Mouse (Mus musculus) brain, embryonic 18.5 days (tissue): ENCODE results near the gene Mms22l.
"Not testable (repeated sequence)": the region's sequence is repeated elsewhere in the genome, so short reads cannot be mapped to it uniquely, and the experiment has no call there.

Experiments
- DNase-seq: peaks from one replicate; pipeline ENCODE4 v3.0.0-alpha.2; 2012; ENCODE audit warnings: low read depth, low spot score

Mms22l gene

DNA sequence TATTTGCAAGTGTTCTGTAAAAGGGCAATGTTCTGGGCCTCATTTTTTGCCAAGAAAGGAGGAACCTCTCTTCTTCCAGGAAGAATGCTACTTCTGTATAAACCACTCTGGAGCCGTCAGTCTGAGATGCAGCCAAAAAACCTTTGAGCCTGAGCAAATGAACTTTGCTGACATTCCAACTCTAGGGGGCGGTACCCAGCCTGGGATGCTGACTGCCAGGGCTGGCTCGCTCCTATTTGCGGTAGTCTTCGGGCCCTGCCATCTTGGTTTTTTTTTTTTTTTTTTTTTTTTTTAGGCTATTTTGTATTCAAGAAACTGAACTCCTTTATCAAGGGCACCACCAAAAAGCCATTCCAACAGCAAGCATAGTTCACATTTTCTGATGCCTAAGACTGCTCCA lies 124.2 kb downstream of the Mms22l start:
- DNase-seq = no peak

- DNase-seq = peak; percentile 45
Observed at GRCm38 (mm10) chr4:24621422-24622187, 125.4 kb downstream of the Mms22l start.

DNA sequence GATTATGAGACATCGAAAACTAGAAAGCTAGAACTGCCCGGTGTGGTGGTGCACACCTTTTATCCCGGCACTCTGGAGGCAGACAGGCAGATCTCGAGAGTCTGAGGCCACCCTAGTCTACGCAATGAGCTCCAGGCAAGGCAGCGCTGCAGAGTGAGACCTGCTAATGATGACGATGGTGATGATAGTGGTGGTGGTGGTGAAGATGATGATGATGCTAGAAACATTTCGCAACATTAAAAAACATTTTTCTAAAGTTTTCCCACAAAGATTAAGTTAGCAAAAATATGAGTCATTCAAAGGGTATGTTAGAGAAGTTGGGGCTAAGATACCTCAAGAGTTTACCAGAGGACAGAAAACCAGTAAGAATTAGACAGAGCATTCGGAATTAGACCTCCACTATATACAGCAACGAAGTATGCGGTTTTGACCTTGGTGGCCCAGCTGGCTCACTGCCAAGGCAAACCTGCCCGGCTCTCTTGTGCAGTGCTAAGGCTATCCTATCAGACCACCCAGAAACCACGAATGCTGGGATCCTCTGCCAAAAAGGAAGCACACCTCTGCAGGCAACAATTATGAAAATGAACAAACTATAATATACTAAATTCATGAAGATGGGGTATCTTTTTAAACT lies 129.8 kb downstream of the Mms22l start:
- no peak for DNase-seq

DNA sequence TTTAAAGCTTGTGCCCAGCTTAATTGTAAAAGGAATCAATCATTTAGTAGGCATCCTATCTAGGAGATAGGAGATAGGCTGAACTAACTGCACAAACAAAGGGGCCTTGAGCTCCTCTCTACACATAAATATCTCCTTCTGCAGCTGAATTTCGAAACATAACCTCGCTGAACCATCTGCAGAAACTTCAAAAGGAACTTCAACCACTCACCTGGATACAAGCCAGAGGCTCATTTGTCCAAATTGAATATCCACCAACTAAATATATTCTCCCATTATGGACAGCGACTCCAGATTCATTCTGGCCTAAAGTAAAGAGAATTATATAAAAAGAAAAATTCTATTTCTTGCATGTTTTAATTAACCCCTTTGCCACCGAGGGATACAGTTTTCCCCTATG lies 130.4 kb downstream of the Mms22l start:
- DNase-seq = no peak

DNA sequence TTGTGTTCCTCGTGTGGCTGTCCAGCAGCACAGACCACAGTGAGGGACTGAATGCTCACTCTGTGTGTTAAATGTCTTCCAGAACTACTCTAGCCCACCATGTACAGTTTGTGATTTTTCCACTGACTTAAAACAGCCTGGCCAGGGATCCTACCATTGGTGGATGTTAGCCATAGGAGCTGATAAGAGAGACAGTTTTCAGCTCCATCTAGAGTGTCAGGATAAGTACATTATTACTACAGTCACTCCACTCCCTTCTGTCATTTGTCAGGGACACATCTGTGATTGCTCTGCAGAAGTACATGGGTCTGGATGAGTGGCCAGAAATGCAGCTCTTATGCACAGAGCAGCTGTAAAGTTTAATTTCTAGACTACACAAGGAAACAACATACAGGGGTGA lies 131.6 kb downstream of the Mms22l start:
- no peak for DNase-seq

- DNase-seq = no peak
Observed at GRCm38 (mm10) chr4:24630430-24630829, 134.2 kb downstream of the Mms22l start.

- DNase-seq = no peak
Observed at GRCm38 (mm10) chr4:24631177-24631911, 135.1 kb downstream of the Mms22l start.

- no peak for DNase-seq
Observed at GRCm38 (mm10) chr4:24642306-24642705, 146.1 kb downstream of the Mms22l start.

- not testable (repeated sequence) for DNase-seq
Observed at GRCm38 (mm10) chr4:24644735-24645134, 148.5 kb downstream of the Mms22l start.
